Mouse (Mus musculus): Measurements from ENCODE around the gene Tmed1. TPM values are rescaled to one million over a fixed set of nuclear protein-coding genes. Genes with fewer than 3 reads are reported as not detected.
"Not testable (repeated sequence)": the region's sequence is repeated elsewhere in the genome, so short reads cannot be mapped to it uniquely, and the experiment has no call there.

Gene Tmed1
- total RNA-seq (2021) = 10 to 100 TPM; 44.8 to 46.7 TPM

DNA sequence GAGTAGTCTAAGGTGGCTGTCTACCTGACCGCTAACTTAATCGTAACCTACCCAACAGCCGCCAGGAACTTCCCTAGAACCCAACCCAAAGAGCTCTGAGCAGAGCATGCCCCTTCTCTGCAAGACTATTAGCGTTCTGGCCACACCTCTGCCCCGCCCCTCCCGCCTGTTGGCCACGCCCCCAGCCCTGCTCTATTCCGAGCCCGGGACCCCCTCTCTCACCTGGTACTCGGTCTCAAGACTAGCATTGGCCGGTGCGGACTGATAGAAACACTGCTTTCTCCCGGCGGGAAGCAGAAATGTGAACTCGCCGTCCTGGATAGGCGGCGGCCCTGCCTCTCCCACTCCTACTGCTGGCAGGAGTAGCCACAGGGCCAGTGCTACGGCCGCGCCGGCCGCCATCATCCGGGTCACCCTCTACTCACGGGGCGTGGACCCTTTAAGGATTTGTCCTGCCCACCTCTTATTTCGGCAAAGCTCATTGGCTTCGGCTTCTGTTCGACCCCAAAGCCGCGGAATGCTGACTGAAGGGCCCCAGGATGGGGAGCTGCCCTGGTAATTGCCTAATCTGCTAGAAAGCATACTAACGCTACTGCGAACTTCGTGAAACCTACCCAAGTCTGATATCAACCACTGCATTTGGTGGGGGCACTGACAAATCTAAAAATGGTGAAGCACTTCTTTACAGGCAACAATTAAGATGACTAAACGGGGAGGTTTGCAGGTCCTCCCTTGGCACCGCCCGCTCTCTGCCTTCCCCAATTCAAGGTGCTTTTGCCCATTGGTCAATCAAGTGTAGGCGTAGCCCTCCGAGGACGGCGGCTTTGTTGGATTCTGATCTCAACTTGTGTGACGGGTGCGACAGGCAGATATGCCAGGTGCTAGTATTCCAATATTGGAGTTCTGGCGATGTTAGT, at the start of gene Tmed1:
Tmed1 (minus strand) TSS at position 481 of the 917 bp plus-strand sequence.
- intact Hi-C loops (cut with DNase I) = loop anchor here (2.0 kb wide), 1 partner anchor 35 kb away; no protein-coding TSS in a partner anchor
- peak; percentile 96 to 97 for DNase-seq

DNA sequence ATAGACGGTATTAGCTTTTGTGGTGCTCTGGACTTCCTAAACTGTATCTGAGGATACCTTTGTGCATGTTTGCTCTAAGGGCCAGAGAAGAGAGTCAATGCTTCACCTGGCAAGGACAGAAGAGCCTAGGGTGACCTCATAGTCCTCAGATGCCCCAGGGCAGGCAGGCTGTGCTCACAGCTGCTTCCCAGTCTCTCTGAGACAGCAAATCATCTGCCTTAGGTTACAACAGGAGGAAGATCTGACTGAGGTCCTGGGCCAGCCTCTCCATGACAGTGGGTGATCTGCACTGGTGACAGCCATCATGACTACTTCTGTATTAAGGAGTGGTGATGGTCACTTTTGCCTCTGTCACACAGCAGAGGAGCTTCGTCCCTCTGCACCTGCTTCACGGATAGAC, 49.1 kb upstream of the Tmed1 start:
- DNase-seq = no peak
- intact Hi-C loops (cut with DNase I) = no loop called here

DNA sequence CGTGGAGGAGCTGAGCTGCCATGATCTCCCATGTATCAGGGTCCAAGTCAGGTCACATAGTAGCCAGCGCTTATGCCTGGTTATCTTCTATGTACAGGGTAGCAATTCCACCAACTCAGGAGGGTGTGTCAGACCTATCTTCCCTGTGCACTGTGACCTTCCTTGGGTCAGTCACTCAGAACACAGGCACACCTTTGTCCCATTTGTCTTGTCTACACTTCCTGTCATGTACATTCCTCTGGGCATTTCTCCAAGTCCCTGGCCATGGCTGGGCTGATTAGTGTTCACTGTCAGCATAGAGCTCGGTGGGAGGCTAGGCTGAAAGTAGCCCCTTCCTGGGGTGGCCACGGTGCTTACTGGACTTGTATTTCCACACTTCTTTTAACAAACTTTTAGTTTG, 48.3 kb upstream of the Tmed1 start:
- intact Hi-C loops (cut with DNase I) = no loop called here

DNA sequence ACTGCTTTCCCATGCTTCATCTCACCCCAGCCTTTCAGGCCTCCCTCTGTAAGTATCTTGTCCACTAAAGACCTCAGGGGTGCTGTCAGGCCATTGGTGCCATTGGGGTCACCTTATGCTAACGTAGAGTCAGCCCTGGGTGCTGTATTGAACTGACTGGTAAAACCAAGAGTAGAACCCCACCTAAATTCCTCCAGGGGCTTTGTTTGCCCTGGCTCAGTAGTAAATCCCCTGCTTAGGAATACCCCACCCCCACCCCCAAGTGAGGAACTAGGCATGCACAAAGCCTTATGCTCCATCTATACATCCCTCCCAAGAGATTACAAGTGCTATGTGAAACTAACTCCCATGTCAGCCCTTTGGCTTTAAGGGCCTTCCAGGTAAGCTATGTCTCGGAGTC, 47.5 kb upstream of the Tmed1 start:
- intact Hi-C loops (cut with DNase I) = no loop called here
- no peak for DNase-seq

More for the DNA sequence above, 48.3 kb upstream of the Tmed1 start:
- peak; percentile 30 to 63 for DNase-seq

DNA sequence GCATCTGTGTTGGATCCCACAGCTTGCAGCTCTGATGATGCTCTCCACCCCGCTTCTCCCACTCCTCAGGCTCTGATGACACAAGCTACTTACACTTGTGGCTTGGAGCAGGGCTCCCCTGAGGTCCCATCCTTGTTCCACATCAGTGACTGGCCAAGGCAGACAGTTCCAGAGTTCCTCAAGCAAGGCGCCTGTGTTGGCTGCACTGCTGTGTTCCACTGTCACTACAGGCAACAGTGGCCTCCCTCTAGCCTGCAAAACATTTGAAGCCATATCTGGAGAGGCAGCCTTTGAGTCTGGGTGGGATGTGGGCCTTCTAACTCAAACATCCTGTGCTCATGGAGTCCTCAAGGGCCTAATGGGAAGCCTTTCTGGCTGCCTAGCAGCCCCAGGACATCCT, 46.9 kb upstream of the Tmed1 start:
- intact Hi-C loops (cut with DNase I) = no loop called here
- peak in 1 of 2 experiments; percentile 13 for DNase-seq

DNA sequence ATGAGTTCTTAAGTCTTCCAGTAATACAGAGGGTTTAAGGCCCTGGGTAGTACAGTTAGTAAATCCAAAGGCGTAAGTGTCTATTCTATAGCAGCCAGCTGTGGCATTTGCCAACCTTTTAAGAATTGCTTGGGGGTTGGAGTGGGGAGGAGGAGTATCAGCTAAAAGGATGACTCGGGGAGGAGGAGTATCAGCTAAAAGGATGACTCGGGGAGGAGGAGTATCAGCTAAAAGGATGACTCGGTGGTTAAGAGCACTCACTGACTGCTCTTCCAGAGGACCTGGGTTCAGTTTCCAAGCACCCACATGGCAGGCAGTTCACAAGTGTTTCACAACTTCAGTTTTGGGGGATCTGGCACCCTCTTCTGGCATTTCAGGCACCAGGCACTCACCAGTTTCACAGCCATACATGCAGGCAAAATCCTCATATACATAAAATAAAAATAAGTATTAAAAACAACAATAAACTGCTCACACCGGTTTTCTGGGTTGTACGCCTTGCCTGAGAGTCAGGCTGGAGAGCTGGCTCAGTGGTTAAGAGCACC, 45.2 kb upstream of the Tmed1 start:
- intact Hi-C loops (cut with DNase I) = no loop called here

DNA sequence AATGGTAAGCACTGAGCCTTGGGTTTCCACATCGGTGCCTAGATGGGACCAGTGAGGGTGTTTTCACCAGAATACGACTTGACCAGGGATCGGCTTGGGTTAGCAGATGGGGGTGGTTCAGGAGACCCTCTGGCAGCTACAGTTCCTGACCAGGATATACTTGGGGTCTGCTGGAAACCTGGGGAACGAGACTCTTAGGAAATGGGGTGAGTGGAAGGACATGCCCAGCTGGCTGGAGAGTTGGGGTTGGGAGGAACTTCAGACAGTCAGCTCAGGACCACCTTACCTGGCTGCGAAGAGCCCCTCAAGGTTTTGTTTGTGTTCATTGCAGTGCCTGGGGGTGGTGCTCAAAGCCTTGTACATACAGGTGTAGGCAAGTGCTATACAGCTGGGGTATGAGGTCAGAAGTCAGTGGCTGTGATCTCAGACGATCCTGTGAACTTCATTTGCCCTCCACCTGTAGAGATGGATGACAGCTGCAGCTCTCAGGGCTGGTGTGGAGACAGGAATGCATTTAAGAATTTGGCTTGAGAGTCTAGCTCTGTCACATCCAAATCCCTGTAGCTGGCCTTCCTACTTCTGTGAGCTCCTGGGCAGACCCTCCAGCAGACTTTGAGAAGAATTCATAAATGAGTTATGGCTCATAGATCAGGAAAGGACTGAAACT, 43.7 kb upstream of the Tmed1 start:
- intact Hi-C loops (cut with DNase I) = no loop called here
- no peak for DNase-seq

More for the DNA sequence above, 45.2 kb upstream of the Tmed1 start:
- no peak for DNase-seq

DNA sequence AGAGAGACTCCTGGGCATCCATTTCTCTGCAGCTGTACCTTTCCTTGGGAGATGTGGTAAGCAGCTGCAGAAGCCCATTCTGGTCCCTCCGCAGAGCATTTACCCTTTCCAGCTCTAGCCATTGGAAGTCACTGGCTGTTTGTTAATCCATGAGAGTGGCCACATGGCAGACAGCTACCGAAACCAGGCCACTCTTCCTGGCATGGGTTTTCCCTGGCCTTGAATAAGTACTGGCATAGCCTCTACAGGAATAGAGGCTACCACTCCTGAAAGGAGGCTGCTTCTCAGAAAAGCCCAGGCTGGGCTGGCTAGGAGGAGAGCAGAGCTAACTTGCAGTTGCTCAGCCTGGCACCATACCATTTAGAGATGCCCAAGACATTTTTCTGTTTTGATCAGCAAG, 41.0 kb upstream of the Tmed1 start:
- intact Hi-C loops (cut with DNase I) = no loop called here
- DNase-seq = no peak

DNA sequence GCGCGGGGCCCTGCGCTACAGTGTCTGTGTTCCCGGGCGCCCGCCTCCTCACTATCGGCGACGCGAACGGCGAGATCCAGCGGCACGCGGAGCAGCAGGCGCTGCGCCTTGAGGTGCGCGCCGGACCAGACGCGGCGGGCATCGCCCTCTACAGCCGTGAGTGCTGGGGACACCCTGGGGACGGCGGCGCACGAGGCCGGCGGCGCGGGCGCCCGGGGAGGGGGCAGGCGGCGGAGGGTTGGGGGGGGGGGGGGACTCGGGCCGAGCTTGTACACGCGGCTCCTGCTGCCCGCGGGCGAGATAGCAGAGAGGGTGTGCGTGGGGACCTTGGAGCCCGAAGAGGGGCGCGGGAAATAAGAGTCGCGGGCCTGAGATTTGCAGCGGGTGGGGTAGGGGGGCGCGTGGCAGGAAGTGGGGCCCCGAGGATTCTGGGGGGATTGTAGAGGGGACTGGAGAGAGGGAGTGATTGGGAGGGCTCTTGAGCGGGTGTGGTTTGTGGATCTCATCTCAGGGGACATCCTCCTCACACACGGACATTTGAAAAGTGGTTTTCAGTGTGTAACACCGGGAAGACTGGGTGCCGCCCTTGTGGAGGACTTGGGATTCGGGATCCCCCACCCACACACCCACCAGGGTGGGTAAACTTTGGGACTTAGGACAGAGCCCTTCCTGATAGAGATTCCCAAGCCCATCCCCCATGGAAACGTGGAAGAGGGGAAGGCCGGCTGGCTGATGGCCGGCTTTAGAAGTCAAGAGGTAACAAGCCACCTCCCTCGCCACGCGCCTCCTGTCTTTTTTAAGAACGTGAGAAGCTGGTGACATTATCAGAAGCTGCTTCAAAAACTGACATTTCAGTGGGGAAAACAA, 37.3 kb upstream of the Tmed1 start:
- intact Hi-C loops (cut with DNase I) = loop anchor here (2.0 kb wide), 1 partner anchor 45 kb away; the partner anchor contains the start of genes Timm29 and Yipf2
- DNase-seq = peak; percentile 73 to 74

DNA sequence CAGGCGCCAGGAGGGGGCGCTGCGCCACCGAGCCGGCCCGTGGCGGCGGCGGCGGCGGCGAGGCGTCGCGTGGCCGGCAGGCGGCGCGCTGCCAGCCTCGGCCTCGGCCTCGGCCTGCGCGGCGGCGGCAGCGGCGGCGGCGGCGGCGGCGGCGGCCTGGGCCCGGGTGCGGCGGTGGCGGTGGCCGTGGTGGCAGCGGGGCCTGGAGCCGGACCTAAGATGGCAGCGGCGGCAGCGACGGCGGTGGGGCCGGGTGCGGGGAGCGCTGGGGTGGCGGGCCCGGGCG, 36.7 kb upstream of the Tmed1 start, which contains the start of gene Carm1:
Carm1 (plus strand) TSS at position 106 of the 286 bp plus-strand sequence.
- DNase-seq = no peak
- intact Hi-C loops (cut with DNase I) = loop anchor here (2.0 kb wide), 1 partner anchor 46 kb away; the partner anchor contains the start of genes Timm29 and Yipf2

DNA sequence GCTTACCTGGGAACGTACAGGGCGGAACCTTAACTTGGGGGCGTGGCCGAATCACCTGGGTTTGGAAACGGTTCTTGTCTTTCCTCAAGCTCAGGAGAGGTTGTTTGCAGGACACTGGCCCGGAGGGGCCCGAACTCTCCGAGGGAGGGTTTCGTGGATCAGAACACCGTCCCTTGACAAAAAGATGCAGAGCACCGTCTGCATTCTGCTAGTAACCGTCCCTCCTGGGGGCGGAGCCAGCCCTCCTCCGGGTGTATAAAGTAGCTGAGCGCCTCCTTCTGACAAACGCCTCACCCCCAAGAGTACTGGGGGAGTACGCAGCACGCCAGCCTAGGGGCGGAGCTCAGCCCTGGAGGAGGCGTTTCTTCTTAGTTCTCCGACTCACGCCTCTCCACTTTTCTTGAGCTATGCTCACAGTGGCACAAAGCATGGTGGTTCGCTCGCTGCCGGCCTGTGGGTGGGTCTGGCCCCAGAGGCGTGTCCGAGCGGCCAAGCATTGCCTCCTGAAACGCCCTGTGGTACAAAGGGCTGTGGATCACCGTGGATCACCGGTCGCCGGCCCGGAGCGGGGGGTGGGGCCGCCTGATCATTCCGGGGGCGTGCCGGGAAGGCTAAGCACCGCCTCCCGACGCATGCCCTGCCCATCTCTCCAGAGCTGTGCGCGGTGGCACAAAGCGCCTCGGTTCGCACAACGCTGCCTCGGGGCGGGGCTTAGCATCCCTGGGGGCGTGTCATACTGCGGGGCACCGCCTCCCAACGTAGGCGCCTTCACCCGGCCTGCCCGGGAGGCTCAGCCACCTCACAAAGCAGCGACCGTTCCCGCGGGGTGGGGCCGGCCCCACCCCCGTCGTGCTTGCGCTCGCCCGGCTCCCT, 36.1 kb upstream of the Tmed1 start:
- intact Hi-C loops (cut with DNase I) = loop anchor here (2.0 kb wide), 2 partner anchors 35 to 47 kb away; partner anchors contain the start of genes Timm29, Tmed1 and Yipf2
- DNase-seq = peak; percentile 100

DNA sequence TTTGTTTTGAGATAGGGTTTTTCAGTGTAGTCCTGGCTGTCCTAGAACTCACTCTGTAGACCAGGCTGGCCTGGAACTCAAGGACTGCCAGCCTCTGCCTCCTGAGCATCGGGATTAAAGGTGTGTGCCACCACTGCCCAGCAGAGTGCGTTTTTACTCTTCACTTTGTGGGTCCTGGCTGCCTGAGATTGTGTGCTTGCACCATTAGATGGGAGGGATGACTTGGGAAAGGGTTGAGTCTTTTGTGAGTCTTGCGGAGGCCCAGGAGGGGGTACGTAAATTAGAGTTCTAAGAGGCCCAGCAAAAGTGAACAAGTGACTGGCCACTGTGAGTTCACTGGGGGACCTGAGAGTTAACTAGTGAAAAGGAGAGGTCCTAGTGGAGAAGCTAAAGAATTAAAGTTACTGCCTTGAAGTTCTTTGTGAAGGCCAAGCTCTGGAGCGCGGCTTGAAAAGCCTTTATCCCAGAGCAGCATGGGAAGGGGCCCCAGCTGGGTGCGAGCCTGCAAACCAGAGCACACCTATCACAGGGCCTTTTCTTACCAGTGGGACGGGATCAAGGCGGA, 35.4 kb upstream of the Tmed1 start:
- no peak for DNase-seq
- intact Hi-C loops (cut with DNase I) = loop anchor here (2.0 kb wide), 1 partner anchor 35 kb away; the partner anchor contains the start of gene Tmed1

DNA sequence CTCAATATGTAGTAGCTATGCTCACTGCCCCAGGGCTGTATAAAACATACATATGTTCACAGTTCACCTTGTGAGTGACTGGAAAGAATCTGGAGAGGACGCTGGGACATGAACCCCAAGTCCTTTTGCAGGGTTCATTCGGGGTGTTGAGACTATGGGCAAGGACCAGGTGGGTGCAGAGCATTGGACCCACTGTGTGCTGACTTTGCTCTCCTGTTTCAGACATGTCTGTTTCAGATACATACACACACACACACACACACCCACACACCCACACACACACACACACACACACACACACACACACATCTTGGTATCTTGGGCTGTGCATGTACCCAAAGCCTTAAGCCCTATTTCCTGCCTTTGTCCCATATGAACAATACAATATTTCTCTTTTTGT, 31.9 kb upstream of the Tmed1 start:
- intact Hi-C loops (cut with DNase I); DNase-seq: not testable (repeated sequence)

DNA sequence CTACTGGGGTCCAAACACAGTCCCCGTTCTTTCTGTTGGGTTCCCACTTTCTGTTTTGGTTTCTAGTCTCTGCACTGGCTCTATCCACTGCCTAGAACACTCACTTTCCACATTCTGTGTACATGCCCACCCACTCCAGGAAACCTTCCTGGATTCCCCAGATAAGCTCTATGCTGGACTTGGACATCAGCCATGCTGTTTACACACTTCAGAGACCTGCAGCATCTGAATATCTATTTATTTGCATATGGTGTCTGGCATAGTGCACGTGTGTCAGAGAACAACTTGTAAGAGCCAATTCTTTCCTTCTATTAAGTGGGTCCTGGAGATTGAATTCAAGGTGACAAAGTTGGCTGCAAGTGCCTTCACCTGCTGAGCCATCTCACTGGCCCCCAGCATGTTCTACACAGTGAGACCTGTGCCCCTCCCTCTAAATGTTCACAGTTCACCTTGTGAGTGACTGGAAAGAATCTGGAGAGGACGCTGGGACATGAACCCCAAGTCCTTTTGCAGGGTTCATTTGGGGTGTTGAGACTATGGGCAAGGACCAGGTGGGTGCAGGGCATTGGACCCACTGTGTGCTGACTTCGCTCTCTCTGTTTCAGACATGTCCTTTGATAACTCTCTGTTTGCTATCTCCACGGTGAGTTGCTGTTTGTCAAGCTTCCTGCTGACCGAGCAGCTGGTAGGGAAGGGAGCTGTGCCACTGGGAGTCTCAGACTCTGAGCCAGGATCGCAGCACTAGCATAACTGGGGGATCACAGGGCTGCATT, 30.1 kb upstream of the Tmed1 start:
- no peak for DNase-seq
- intact Hi-C loops (cut with DNase I) = no loop called here

DNA sequence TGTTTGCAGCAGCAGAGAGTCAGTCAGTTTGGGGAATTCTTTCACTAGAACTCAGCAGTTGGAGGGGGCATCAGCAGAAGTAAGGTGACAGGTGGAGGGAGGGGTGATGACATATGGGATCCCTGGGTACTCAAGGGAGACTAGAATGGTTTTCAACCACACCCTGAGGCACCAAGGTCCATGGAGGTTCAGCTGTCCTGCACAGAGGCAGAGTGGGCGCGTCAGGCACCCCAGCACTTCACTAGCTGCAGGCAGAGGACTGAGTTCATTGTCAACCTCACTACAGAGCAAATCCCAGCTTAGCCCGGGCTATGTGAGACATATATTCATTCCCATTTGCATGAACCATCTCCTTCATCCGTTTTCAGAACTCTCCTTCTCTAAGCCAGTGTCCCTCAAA, 27.0 kb upstream of the Tmed1 start:
- intact Hi-C loops (cut with DNase I) = no loop called here
- no peak for DNase-seq

DNA sequence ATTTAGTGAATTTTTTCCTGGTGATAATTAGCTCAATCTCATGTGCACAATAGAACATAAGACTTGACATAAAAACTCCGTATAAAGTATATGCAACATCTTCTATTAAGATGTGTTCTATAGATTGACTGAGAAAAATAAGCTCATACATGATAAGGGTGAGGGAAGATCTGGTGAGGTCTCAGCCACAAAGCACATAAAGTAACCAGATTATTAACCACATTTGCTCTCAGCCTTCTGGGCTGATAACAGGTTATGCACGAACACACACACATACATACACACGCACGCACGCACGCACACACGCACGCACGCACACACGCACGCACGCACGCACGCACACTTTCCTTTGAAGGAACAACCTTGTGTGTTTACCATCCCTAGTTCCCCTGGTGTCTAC, 26.4 kb upstream of the Tmed1 start:
- intact Hi-C loops (cut with DNase I) = no loop called here
- no peak for DNase-seq

DNA sequence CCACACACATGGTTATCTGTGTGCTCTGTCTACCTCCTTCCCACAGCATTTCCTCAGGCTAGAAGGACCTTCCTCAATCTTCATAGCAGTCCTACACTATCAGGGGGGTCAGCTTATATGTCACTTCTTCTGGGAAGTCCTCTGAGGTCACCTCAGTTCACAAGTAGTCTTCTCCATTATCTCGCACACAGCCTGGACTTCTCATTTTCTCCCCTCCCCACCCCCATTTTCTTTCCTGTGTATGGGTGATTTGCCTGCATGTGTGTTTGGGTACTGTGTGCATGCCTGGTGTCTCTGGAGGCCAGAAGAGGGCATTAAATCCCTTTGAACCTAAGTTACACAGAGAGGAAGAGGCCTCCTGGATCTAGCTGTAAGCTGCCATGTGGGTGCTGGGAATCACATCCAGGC, 17.9 kb upstream of the Tmed1 start:
- intact Hi-C loops (cut with DNase I) = no loop called here
- no peak for DNase-seq

DNA sequence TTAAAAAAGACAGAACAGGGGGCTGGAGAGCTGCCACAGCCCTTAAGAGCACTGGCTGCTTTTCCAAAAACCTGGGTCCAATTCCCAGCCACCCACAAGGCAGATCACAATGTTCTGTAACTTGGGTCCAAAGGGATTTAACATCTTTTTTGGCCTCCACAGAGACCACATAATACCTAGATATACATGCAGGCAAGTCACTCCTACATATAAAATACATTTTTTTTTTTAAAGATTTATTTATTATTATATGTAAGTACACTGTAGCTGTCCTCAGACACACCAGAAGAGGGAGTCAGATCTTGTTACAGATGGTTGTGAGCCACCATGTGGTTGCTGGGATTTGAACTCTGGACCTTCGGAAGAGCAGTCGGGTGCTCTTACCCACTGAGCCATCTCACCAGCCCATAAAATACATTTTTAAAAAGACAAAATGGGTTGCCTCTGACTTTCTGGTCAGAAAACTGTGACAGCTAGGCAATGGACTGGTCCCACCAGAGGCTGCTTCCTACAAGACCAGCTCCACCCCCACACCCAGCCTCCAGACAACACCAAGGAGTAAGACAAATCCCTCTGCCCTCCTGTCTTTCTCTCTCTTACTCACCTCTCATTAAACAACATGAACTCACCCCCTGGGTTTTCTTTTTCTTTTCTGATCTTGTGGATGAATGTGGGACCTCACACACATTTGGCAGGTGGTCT, 17.2 kb upstream of the Tmed1 start:
- no peak for DNase-seq
- intact Hi-C loops (cut with DNase I) = no loop called here
